Mouse (Mus musculus) gastrocnemius, postnatal 14 days (tissue): ENCODE data around the gene Sco2. TPM values are rescaled to one million over a fixed set of nuclear protein-coding genes. Genes with fewer than 3 reads are reported as not detected.

Experiments
- DNase-seq: peaks from one replicate; pipeline ENCODE4 v3.0.0; 2021; ENCODE audit warnings: mixed read lengths
- intact Hi-C: fragments of 180-260 bp; cut with DNase I; formaldehyde crosslinking; loops from one replicate; pipeline ENCODE4 v1.15.1; 2025; ENCODE audit warnings: low total_unique reads
- total RNA-seq, 2 experiments: library from RNA; stranded (reverse); gene quantifications; 2 replicates each; pipeline ENCODE4 v1.2.3; 2021

Sco2 gene
- total RNA-seq, 2 experiments from 2014 or later, result 15.2 to 15.3 TPM

GRCm38 (mm10) chr15:89336422-89336821 is 37.2 kb downstream of the Sco2 start:
- DNase-seq, result no peak
- intact Hi-C loops, result no loop called here

GRCm38 (mm10) chr15:89334774-89335537 is 38.7 kb downstream of the Sco2 start:
- DNase-seq, result no peak
- intact Hi-C loops, result no loop called here

GRCm38 (mm10) chr15:89334271-89334670 is 39.4 kb downstream of the Sco2 start, which contains the start of gene Miox:
Gene Miox (plus strand): TSS chr15:89334398.
- intact Hi-C loops, result no loop called here
- no peak for DNase-seq

- no peak for DNase-seq
- intact Hi-C loops, result no loop called here
Observed at GRCm38 (mm10) chr15:89326441-89326840, 47.2 kb downstream of the Sco2 start.

GRCm38 (mm10) chr15:89323656-89324055 is 50.0 kb downstream of the Sco2 start:
- intact Hi-C loops, result no loop called here
- no peak for DNase-seq

- DNase-seq, result no peak
- intact Hi-C loops, result no loop called here
Observed at GRCm38 (mm10) chr15:89322670-89323522, 50.8 kb downstream of the Sco2 start, which contains the start of gene Adm2. Gene Adm2 (plus strand): TSS chr15:89322720.

Other genes with a start within 250 kb of the Sco2 start
- gene Hdac10, start 245.1 kb downstream of the Sco2 start, total RNA-seq, result 1 to 10 TPM; 5.6 to 6.2 TPM
- 100 to 1,000 TPM in 1 of 2 experiments, 10 to 100 TPM in 1; 91.5 to 104 TPM for gene Mapk12, start 233.1 kb downstream of the Sco2 start, total RNA-seq
- gene Mapk11, start 224.2 kb downstream of the Sco2 start, total RNA-seq, result 1 to 10 TPM; 1.7 TPM
- 10 to 100 TPM; 20.9 to 23.8 TPM for gene Plxnb2, start 193.1 kb downstream of the Sco2 start, total RNA-seq
- 1 to 10 TPM; 4.1 to 5.4 TPM for gene Dennd6b, start 177.3 kb downstream of the Sco2 start, total RNA-seq
- 10 to 100 TPM; 56.2 to 57.3 TPM for gene Ppp6r2, start 162.3 kb downstream of the Sco2 start, total RNA-seq
- 10 to 100 TPM; 51.2 to 51.5 TPM for gene Sbf1, start 58.5 kb downstream of the Sco2 start, total RNA-seq
- not detected for gene Adm2, start 51.1 kb downstream of the Sco2 start, total RNA-seq
- gene Miox, start 39.4 kb downstream of the Sco2 start, total RNA-seq, result not detected
- 10 to 100 TPM; 16.9 to 18.3 TPM for gene Lmf2, start 18.2 kb downstream of the Sco2 start, total RNA-seq
- 10 to 100 TPM; 39.0 to 40.8 TPM for gene Ncaph2, start 18.1 kb downstream of the Sco2 start, total RNA-seq
- gene Tymp, start 3.2 kb upstream of the Sco2 start, total RNA-seq, result under 1 TPM; 0.25 to 0.64 TPM
- gene Odf3b, start 5.4 kb upstream of the Sco2 start, total RNA-seq, result 1 to 10 TPM in 1 of 2 experiments, under 1 TPM in 1; 0.44 to 1.0 TPM
- gene Klhdc7b, start 11.1 kb upstream of the Sco2 start, total RNA-seq, result not detected
- not detected for gene Syce3, start 36.7 kb upstream of the Sco2 start, total RNA-seq
- gene Cpt1b, start 52.0 kb upstream of the Sco2 start, total RNA-seq, result 100 to 1,000 TPM; 230 to 289 TPM
- under 1 TPM; 0.16 to 0.89 TPM for gene C730034F03Rik, start 55.7 kb upstream of the Sco2 start, total RNA-seq
- under 1 TPM in 1 of 2 experiments, not detected in 1; 0.71 TPM for gene Gm44502, start 55.9 kb upstream of the Sco2 start, total RNA-seq
- 10 to 100 TPM; 19.6 to 28.5 TPM for gene Chkb, start 56.1 kb upstream of the Sco2 start, total RNA-seq
- gene Mapk8ip2, start 80.1 kb upstream of the Sco2 start, total RNA-seq, result under 1 TPM; 0.16 to 0.25 TPM
- 1 to 10 TPM; 7.2 to 7.4 TPM for gene Arsa, start 103.6 kb upstream of the Sco2 start, total RNA-seq
- gene Shank3, start 125.8 kb upstream of the Sco2 start, total RNA-seq, result 10 to 100 TPM; 15.2 to 25.8 TPM
- gene Acr, start 194.5 kb upstream of the Sco2 start, total RNA-seq, result under 1 TPM; 0.14 to 0.16 TPM
- 1 to 10 TPM; 3.7 to 4.3 TPM for gene Rabl2, start 218.1 kb upstream of the Sco2 start, total RNA-seq